Mouse (Mus musculus) NIH3T3 (cell line): ENCODE measurements around the gene Nlgn3.

Experiments used
- DNase-seq: peaks from one replicate; pipeline ENCODE4 v3.0.0-alpha.2; 2012; ENCODE audit warnings: low read depth

Nlgn3 gene

DNA sequence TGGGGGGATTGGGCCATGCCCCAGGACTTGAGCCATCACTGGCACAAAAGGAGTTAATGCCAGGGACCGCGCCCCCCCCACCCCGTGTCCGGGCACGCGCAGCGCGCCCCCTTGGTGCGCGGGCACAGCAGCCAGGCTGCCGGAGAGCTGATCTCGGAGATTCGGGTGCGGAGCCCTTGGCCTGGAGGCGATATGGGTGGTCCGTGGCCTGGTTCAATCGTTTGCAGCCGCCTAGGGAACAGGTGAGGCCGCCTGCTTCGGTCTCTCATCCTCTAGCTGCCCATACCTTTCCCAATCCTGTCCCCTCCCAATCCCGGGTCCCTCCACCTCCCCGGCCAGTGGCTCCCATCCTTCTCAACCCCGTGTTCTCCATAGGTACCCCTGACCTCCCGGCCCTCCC is at the start of gene Nlgn3:
Gene Nlgn3, plus strand, starts transcription at position 114 of the 400 bp plus-strand sequence.
- no peak for DNase-seq

DNA sequence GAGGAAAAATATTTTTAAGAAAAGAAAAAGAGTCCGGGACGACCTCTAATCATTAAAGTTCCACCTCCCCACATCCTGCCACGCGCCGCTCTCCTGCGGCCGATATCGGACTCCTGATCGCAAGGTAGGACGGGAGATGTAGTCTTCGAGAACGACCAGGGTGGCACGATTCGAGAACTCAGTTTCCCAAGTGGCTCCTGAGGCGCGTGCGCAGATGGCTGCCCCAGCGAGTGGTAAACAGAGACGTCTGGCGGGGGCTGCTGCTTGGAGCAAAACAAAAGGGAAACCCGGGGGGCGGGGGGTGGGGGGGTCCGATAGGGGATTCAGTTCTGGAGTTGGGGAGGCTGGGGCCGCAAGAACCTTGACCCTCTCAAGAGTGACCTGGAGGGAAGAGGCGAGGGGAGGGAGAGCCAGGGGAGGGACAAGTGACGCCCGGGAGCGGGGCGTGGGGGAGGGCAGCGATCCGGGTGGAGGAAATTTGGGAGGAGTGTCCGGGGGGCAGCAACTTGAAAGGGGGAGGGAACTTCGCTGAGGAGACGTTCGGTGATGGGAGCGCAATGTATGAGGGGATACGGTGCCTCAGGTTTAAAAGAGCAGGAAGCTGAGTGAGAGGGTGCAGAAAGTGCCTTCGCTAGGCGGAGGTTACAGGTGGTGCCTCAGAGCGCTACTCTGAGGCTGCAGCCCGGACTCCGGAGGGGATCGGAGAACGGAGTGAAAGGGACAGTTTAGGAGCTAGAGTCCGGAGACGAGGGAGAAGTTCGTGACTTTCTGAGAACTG is 44.8 kb upstream of the Nlgn3 start, which contains the start of gene Foxo4:
Gene Foxo4, plus strand, starts transcription at position 577 of the 778 bp plus-strand sequence.
- peak; percentile 93 for DNase-seq

DNA sequence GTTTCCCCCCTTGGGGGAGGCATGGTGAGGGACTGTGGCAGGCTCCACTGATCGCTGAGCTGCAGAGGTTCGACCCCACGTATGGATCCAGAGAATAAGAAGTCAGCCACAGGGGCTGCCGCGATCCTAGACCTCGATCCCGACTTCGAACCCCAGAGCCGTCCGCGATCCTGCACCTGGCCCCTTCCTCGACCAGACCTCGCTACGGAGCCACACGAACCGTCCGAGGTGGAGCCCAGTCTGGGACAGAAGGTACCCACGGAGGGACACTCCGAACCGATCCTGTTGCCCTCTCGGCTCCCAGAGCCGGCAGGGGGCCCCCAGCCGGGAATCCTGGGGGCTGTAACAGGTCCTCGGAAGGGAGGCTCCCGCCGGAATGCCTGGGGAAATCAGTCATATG is 44.2 kb upstream of the Nlgn3 start:
- DNase-seq = peak; percentile 8

DNA sequence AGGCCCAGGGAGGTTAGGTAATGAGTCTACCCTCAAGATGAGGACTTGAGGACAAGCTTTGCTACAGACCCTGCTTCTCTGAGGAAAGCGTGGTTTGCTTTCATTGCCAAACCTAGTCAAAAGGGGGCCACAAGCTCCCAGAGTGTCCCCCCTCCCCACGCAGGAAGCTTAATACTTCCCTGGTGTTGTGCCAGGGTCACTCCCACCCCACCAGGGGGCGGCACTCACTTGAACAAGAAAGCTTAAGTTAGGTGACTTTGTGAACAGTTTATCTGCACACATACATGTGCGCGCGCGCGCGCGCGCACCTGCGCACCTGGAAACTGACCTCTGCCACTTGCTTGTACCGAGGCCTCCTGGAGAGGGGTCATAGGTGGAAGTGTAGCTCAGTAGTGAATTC is 42.4 kb upstream of the Nlgn3 start:
- peak; percentile 25 for DNase-seq

DNA sequence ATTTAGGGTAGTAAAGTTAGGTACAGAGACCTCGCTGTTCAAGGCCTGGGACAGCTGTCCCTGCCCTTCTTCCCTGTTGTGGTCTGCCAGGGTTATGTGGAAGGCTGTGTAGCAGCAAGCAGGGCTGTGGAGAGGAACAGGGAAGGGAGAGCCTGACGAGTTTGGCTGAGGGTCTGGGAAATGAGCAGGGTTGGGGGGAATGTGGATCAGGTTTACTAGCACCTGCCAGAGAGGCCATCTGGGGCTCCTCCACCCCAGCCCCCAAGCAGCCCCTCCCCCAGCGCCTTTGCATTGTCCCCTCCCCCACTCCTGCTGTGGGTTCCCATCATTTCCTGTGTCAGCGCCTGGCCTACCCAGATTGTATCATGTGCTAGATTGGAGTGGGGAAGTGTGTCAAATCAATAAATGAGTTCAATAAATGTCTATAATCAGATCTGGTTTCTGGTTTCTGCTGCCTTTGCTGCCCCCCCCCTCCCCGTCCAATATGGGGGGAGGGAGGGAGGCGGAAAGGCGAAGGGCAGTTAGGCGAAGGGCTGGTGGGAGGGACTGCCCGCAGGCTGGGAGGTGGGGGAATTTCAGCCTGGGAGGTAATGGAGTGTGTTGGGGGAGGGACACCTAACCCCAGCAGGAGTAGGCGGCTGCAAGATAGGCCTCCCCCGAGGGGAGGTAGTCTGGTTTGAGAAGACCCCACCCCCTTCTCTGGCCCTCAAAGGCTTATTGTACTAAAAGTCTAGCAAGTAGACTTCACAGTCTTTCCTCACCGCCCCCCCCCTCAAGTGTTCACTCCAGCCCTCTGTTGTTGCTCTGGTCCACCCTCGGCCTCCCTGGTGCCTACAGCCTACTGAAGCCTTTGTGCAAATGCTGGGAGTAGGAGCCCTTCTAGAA is 38.3 kb upstream of the Nlgn3 start:
- DNase-seq = no peak

DNA sequence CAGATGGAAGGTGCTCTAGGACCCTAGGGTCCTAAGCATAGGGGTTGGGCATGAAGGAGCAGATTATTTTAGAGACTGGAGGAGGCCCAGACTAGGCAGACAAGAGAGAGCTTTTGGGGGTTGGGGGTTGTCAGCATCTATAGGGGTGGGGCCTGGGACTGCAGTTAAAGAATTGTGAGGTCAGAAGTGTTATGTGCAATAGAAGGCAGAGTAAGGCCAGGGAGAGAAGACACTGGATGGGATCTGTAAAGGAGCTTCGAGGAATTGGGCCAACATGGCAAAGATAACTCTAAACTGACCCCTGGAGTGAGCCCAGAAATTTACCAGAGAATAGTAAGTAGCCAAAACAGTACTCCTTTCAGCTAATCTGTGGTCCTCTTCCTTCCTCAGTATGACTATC is 35.1 kb upstream of the Nlgn3 start, which contains the start of gene Gm614:
Gene Gm614, minus strand, starts transcription at position 101 of the 400 bp plus-strand sequence.
- no peak for DNase-seq

DNA sequence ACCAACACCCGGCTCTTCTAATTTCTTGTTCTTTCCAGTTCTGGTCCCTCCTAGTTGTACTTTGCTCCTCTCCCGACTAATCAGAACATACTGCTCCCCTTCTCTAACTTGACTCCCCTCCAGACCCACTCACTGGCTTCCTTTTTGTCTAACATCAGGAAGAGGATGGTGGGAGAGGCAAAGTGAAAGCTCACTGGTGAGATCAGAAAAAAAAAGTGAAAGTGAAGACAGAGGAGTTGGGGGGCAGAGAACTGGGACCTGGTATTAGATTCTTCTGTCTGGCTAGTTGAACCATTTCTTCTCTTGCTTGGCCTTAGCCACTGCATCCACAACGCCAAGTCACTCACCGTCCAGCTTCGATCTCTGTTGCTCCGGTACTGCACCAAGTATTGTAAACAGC is 32.3 kb upstream of the Nlgn3 start:
- DNase-seq = no peak

DNA sequence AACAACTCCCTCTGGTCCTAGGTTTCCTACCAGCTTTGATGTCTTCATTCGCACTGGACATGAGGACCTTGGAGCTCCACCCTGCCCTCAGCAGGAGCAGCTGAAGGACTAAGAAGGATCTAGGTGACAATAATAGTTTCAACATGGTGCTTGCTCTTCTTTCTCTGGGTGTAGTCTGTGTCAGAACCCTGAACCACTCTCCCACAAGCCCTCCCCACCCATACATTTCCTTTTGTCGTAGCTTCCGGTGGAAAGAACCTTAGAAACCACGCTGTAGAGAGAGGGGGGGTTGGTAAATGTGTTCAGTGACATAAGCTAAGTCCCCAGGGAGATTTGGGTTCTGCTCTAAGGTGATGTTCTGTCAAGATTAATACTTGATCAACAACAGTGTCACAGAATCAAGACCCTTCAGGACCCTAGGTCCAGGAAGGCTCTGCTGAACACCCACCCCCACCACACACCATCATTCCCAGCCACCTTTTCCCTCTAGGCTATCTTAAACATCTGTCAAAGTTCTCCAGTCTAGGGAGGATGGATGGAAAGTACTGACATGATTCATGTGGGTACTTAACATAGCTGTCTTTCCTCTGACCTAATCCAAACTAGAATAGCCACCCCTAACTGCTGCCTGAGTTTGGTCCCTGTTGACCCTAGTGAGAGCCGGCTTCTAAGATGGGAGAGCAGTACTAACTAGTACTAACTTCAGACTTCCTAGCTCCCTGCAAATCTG is 30.8 kb upstream of the Nlgn3 start, which contains the start of gene Il2rg:
Gene Il2rg, minus strand, starts transcription at position 231 of the 730 bp plus-strand sequence.
- DNase-seq = no peak

DNA sequence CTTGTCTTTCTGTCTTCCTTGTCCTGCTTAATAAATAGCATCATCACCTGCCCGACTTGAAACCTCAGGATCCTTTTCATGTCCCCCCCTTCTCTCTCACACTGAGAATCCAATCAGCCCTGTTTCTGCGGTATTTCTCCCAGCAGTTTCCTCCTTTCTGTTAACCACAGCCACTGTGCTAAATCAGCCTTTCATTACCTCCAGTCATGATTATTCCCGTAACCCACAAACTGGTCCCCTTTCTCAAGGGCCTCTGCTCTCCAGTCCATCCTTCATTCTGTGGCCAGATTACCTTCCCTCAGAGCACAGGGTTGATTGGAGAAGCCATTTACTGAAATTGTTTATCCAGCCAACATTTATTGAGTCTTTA is 30.2 kb upstream of the Nlgn3 start, which contains the start of gene Gm20489:
Gene Gm20489, minus strand, starts transcription at position 269 of the 370 bp plus-strand sequence.
- DNase-seq = no peak

DNA sequence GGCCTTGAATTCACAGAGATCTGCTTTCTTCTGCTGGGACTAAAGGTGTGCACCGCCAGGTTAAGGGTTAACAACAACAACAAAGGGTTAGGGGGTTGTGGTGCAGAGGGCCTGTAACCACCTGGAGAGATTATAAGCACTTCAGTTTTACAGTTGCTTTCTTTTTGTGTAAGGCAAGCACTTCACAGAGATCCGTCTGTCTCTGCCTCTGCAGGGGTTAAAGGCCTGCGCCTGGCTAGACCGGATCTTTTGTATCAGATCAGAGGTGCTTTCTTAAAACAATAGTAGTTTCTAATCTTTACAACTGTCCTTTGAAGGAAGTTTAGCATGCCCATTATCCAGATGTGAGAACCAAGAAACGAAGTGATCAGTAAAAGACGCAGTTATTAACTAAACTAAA is 25.6 kb upstream of the Nlgn3 start:
- DNase-seq = no peak

DNA sequence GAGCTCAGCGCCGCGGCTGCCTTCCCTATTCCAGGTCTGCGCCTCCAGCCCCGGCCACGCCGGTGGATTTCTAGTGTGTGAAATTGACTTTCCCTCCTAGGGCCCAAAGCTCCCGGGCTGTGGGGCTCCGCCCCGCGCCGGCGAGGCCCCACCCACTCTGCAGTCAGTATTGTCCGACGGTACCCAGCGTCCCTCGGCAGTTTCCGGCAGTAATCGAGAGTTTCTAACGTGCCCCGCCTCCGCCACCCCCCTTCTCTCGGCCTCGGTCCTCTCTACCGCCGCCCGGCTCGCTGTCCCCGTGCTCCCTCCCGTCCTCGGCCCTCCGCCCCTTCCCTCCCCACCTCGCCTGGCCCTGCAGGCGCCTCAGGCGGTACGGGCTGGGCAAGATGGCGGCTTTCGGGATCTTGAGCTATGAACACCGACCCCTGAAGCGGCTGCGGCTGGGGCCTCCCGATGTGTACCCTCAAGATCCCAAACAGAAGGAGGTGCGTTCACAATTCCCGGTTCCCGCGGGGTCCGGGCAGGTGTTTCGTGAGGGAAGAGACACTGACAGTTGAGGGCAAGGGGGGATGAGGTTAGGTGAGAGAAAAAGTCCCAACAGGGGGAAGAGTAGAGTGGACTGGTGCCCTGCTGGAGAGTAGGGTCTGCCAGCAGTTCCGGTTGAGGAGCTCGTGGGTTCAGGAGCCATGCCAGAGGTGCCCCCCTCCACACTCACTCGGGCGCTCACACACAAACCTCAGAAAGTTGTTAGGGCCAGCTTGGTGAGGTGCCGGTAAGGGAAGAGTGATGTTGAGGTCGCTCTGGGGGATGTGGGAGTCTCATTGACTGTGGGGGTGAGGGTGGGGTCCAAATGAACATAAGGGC is 24.9 kb upstream of the Nlgn3 start, which contains the start of gene Med12:
Gene Med12, plus strand, starts transcription at position 156 of the 864 bp plus-strand sequence.
- DNase-seq = peak; percentile 92

DNA sequence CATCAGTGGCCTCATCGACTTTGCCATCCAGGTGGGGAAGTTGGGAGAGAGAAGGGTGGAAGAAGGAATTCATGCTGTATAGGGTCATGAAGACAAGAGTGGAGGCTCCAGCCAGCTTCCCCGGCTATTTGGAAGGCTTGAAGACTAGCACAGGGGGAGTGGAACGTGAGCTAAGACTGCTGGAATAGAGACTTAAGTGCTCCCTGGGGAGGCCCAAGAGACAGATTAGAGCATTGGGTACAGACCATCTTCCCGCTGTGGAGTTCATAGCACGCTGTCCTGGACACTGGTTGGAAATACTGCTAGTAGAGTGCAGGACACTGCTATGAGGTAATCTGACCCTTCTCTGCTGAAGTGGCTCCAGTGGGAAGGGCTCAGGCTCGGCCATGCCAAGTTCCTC is 16.2 kb upstream of the Nlgn3 start:
- no peak for DNase-seq

DNA sequence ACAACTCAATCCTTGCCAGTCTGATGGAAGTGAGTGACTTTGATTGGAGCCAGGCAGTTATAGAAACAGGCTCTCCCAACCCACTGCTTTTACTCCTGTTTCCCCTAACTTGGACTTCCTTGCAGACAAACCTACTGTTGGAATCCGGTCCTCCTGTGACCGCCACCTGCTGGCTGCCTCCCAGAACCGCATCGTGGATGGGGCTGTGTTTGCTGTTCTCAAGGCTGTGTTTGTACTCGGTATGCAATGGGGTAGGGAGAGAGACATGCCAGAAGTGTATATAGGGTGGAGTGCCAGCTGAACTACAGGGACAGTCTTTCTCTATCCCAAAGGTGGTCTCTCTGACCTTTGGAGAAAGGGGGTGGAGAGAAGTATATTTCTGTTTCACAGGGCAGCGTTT is 13.4 kb upstream of the Nlgn3 start:
- peak; percentile 75 for DNase-seq

DNA sequence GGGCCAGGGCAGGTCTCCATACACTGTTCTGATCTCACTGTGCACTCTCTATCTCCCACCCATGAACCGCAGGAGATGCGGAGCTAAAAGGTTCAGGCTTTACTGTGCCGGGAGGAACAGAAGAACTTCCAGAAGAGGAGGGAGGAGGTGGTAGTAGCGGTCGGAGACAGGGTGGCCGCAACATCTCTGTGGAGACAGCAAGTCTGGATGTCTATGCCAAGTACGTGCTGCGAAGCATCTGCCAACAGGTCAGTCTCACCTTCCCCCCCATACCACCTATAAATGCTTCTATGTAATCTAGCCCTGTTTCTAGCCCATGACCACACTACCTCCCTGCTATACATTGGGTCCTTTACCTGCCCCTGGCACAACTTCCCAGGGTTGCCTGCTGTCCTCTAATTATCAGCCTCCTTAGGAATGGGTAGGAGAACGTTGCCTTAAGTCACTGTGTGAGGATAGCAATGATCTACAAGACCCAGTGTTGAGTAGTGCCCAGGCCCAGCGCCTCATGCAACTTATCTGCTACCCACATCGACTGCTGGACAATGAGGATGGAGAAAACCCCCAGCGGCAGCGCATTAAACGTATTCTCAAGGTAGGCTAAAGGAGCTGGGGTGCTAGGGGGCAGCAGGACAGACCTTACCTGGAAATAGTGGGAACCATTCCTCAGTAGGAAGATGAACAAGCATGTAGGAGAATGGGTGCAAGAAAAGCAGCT is 12.9 kb upstream of the Nlgn3 start:
- no peak for DNase-seq

DNA sequence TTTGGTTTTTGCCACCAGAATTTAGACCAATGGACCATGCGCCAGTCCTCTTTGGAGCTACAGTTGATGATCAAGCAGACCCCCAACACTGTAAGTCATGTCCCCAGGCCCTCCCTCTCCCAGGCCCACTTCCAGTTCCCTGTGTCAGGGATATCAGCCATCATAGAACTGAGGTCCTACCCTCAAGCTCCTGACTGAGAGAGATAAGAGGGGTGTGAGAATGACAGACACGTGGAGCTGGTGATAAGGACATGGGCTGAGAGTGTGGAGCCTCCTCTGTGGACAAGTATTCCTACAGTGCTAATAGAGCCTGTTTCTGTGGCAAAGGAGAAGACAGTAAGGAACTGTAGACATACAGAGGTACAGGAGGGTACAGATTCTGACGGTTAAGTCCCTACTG is 11.4 kb upstream of the Nlgn3 start:
- DNase-seq = no peak

DNA sequence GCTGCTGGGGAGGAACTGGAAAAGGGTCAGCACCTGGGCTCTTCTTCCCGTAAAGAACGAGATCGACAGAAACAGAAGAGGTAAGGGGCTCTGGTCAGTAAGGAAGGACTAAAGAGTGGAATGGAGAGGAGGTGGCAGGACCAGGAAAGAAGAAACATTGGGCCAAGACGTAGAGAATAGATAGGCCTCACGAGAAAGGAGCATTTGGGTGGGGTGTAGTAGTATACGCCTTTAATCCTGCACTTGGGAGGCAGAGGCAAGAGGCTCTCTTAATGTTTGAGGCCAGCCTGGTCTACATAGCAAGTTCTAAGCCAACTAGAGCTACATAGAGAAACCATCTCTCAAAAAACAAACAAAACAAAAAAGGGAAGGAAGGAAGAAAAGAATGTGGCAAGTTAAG is 10.5 kb upstream of the Nlgn3 start:
- DNase-seq = no peak

DNA sequence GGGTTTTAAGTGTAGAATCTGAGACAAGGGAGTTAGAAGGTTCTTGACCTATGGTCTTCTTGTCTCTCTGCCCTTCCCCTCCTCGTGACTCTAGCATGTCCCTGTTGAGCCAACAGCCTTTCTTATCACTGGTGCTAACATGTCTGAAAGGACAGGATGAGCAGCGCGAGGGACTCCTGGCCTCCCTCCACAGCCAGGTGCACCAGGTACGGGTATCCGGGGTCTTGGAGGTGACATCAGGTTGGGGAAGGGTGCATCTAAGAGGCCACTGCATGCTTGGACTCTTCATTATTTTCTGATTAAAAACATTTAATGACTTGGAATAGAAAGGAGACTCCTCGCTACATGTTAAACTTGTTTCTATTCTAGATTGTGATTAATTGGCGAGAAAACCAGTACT is 9.9 kb upstream of the Nlgn3 start:
- no peak for DNase-seq

DNA sequence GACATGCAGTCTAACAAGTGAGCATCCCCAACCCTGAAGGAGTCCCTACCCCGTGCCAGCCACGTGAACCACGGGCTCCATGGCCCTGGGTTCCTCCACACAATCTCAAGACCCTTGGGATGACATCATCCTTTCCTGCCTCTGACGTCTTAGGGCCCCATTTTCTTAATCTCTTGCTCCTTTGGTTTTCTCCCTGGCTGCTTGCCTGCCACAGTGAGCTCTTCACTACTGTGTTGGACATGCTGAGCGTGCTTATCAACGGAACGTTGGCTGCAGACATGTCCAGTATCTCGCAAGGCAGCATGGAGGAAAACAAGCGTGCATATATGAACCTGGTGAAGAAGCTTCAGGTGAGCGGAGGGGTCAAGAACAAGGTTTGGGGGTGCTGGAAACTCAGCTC is 8.9 kb upstream of the Nlgn3 start:
- DNase-seq = no peak

DNA sequence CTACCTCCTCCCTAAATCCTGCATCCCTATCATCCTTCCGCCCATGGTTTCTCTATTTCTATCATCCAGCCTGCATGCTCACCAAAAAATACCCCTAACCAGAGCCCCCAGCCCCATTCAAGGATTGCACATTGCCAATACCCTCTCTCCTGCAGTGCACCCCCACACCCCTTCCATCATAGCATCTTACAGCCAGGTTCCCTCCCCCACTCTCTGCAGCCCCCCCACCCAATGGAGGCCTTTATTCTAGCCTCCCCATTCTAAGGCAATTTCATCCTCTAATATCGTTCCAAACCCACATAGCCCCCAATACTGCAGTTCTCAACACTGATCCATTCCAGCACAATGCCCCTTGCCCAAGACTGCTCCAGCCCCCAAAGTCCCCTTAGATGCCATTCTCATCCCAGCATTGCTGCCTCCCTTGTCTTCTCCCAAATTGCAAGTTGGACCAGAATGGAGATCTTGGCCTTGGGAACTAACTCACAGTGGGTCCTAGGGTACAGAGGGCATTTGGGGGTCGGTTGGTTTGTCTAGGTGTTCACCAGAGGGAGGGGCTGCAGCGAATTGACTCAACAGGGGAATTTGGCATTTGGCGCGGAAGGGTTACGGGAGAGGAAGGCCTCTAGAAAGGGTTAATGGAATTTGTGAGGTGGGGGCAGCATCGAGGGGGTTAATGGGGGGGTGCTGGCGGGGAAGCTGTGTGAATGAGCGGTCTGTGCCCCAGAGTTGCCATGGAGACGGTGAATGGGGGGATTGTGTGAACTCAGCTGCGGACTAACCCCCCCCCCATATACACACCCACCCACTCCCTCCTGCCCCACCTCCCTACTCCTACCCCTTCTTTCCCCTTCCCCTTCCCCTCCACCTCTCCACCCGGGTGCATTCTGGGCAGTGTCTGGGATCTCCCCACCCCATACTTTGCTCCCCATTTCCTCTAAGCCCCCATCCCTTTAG is 782 bp downstream of the Nlgn3 start:
- no peak for DNase-seq
